Mouse (Mus musculus): ENCODE measurements around the gene E2f8. TPM values are rescaled to one million over a fixed set of nuclear protein-coding genes. Genes with fewer than 3 reads are reported as not detected.
A peak's percentile ranks its signal among the peaks of the same experiment; 100 is the strongest.

The E2f8 gene
- polyA plus RNA-seq, 1 experiment from 2014 or later, result 16.2 TPM

- no peaks in the 10 kb centered on the region for H3K4me1 ChIP-seq (ENCODE audit: control insufficient read depth, insufficient read depth, low read length)
- ATAC-seq (ENCODE audit: low read depth), result 0 out of 2 replicates have a peak, but pooled peaks have one; percentile 37
- peak; percentile 71 for DNase-seq (ENCODE audit: low spot score)
- H3K9me3 ChIP-seq (ENCODE audit: control insufficient read depth, low read length), result no peaks in the 10 kb centered on the region
- peak overlapping the region; percentile 2; the same call in 1 of the 2 replicates for H3K27ac ChIP-seq (replicated peaks; ENCODE audit: low read depth, low read length)
- no peak overlapping the region for H3K9ac ChIP-seq (ENCODE audit: low read depth, low read length)
- WGBS, result 43% methylated on average over 24 of the region's 24 CpGs
- H3K27me3 ChIP-seq (replicated peaks; ENCODE audit: control insufficient read depth, insufficient read depth, low read length), result 0 out of 2 replicates have a peak, but pooled peaks cover 3% of the 10 kb centered on the region
- H3K4me3 ChIP-seq (ENCODE audit: low read depth, low read length), result no peak overlapping the region
- H3K36me3 ChIP-seq (ENCODE audit: control insufficient read depth, insufficient read depth, low read length), result no peaks in the 10 kb centered on the region
- H3K4me2 ChIP-seq (ENCODE audit: low read depth, low read length), result peak overlapping the region; percentile 15; the same call in 1 of the 2 replicates
Measured at GRCm38 (mm10) chr7:48897539-48898163, 16.3 kb upstream of the E2f8 start.

- H3K9ac ChIP-seq (ENCODE audit: low read depth, low read length), result no peak overlapping the region
- 81% methylated on average over 4 of the region's 4 CpGs for WGBS
- H3K27me3 ChIP-seq (replicated peaks; ENCODE audit: control insufficient read depth, insufficient read depth, low read length), result 0 out of 2 replicates have a peak, but pooled peaks cover 3% of the 10 kb centered on the region
- no peaks in the 10 kb centered on the region for H3K4me1 ChIP-seq (ENCODE audit: control insufficient read depth, insufficient read depth, low read length)
- H3K36me3 ChIP-seq (ENCODE audit: control insufficient read depth, insufficient read depth, low read length), result no peaks in the 10 kb centered on the region
- H3K27ac ChIP-seq (replicated peaks; ENCODE audit: low read depth, low read length), result no peak overlapping the region
- no peaks in the 10 kb centered on the region for H3K9me3 ChIP-seq (ENCODE audit: control insufficient read depth, low read length)
- no peak for DNase-seq (ENCODE audit: low spot score)
- no peak for ATAC-seq (ENCODE audit: low read depth)
- H3K4me2 ChIP-seq (ENCODE audit: low read depth, low read length), result no peak overlapping the region
- H3K4me3 ChIP-seq (ENCODE audit: low read depth, low read length), result no peak overlapping the region
Measured at GRCm38 (mm10) chr7:48896051-48896450, 14.7 kb upstream of the E2f8 start.

GRCm38 (mm10) chr7:48895475-48895874 lies 14.1 kb upstream of the E2f8 start:
- Histone ChIP-seq H3K4me3 (ENCODE audit: low read depth, low read length) (no peak overlapping the region), H3K4me2 (ENCODE audit: low read depth, low read length) (no peak overlapping the region), H3K36me3 (ENCODE audit: control insufficient read depth, insufficient read depth, low read length) (no peaks in the 10 kb centered on the region), H3K27ac (replicated peaks; ENCODE audit: low read depth, low read length) (no peak overlapping the region), H3K4me1 (ENCODE audit: control insufficient read depth, insufficient read depth, low read length) (no peaks in the 10 kb centered on the region), H3K9me3 (ENCODE audit: control insufficient read depth, low read length) (no peaks in the 10 kb centered on the region), H3K27me3 (replicated peaks; ENCODE audit: control insufficient read depth, insufficient read depth, low read length) (0 out of 2 replicates have a peak, but pooled peaks cover 3% of the 10 kb centered on the region), H3K9ac (ENCODE audit: low read depth, low read length) (no peak overlapping the region)
- 88% methylated on average over 4 of the region's 4 CpGs for WGBS
- DNase-seq (ENCODE audit: low spot score) (no peak), ATAC-seq (ENCODE audit: low read depth) (no peak)

DNA sequence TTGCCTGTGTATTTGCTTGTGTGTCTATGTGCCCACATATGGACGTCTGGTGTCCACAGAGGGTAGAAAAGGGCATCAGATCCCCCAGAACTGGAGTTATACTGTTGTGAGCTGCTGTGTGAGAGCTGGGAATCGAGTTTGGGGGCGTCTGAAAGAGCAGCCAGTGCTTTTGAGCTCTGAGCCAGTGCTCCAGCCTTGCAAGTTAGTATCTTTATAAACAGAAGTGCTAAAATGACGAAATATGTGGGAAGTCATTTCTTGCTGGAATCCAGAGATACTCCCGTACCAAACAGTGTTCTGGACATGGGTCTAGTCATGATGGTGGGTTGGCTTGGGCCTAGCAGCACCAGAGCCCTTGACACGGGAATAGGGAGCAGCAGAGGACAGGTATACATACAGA lies 13.4 kb upstream of the E2f8 start:
- ATAC-seq (ENCODE audit: low read depth) (no peak), DNase-seq (ENCODE audit: low spot score) (no peak)
- Histone ChIP-seq H3K9me3 (ENCODE audit: control insufficient read depth, low read length) (no peaks in the 10 kb centered on the region), H3K36me3 (ENCODE audit: control insufficient read depth, insufficient read depth, low read length) (no peaks in the 10 kb centered on the region), H3K4me1 (ENCODE audit: control insufficient read depth, insufficient read depth, low read length) (no peaks in the 10 kb centered on the region), H3K27ac (replicated peaks; ENCODE audit: low read depth, low read length) (no peak overlapping the region), H3K27me3 (replicated peaks; ENCODE audit: control insufficient read depth, insufficient read depth, low read length) (0 out of 2 replicates have a peak, but pooled peaks cover 3% of the 10 kb centered on the region), H3K4me3 (ENCODE audit: low read depth, low read length) (no peak overlapping the region), H3K9ac (ENCODE audit: low read depth, low read length) (no peak overlapping the region), H3K4me2 (ENCODE audit: low read depth, low read length) (no peak overlapping the region)
- 72% methylated on average over 6 of the region's 6 CpGs for WGBS

DNA sequence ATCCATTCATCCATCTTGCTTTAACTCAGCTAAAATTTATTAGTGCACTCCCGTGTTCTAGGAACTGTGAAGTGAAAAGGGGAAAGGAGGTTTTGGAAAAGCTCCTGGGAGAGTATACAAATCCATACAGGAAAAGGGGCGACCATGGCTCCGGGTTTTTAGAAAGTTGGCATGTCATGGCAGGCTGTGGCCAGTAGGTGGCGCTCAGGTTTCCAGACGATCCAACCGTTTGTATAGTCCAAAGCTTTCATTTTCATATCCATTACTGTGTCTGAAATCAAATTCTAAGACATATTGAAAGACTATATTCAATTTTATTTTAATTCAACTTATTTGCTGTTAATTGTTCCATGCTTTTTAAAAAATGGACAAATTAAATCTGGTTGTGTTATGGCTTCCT lies 12.8 kb upstream of the E2f8 start:
- 1% methylated on average over 6 of the region's 6 CpGs for WGBS
- Histone ChIP-seq H3K9ac (ENCODE audit: low read depth, low read length) (no peak overlapping the region), H3K9me3 (ENCODE audit: control insufficient read depth, low read length) (no peaks in the 10 kb centered on the region), H3K27ac (replicated peaks; ENCODE audit: low read depth, low read length) (no peak overlapping the region), H3K36me3 (ENCODE audit: control insufficient read depth, insufficient read depth, low read length) (no peaks in the 10 kb centered on the region), H3K4me2 (ENCODE audit: low read depth, low read length) (no peak overlapping the region), H3K4me3 (ENCODE audit: low read depth, low read length) (no peak overlapping the region), H3K27me3 (replicated peaks; ENCODE audit: control insufficient read depth, insufficient read depth, low read length) (0 out of 2 replicates have a peak, but pooled peaks cover 3% of the 10 kb centered on the region), H3K4me1 (ENCODE audit: control insufficient read depth, insufficient read depth, low read length) (no peaks in the 10 kb centered on the region)
- DNase-seq (ENCODE audit: low spot score), result no peak
- no peak for ATAC-seq (ENCODE audit: low read depth)

DNA sequence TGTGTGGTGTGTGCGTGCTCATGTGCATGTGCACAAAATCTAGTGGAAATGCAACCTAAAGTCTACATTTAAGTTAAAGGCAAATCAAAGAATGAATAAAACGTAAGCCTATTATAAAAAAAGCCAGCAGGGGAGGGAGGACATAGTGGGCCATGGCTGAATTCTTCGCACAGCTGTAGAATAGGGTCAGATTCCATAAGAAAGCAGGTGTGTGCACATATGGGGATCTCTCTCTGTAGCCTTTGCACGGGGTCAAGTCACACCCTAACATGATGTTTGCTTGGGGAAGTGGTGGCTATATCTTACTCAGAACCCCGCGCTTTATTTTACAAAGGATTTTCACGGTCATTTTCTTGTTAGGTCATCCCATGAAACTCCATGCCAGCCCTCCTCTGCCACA lies 11.7 kb upstream of the E2f8 start:
- no peak for DNase-seq (ENCODE audit: low spot score)
- H3K27ac ChIP-seq (replicated peaks; ENCODE audit: low read depth, low read length), result no peak overlapping the region
- no peak overlapping the region for H3K9ac ChIP-seq (ENCODE audit: low read depth, low read length)
- H3K4me3 ChIP-seq (ENCODE audit: low read depth, low read length), result no peak overlapping the region
- 79% methylated on average over 7 of the region's 7 CpGs for WGBS
- no peaks in the 10 kb centered on the region for H3K4me1 ChIP-seq (ENCODE audit: control insufficient read depth, insufficient read depth, low read length)
- no peaks in the 10 kb centered on the region for H3K9me3 ChIP-seq (ENCODE audit: control insufficient read depth, low read length)
- ATAC-seq (ENCODE audit: low read depth), result peak; percentile 53; the same call in 1 of the 2 replicates
- H3K4me2 ChIP-seq (ENCODE audit: low read depth, low read length), result no peak overlapping the region
- H3K36me3 ChIP-seq (ENCODE audit: control insufficient read depth, insufficient read depth, low read length), result no peaks in the 10 kb centered on the region
- 0 out of 2 replicates have a peak, but pooled peaks cover 3% of the 10 kb centered on the region for H3K27me3 ChIP-seq (replicated peaks; ENCODE audit: control insufficient read depth, insufficient read depth, low read length)

GRCm38 (mm10) chr7:48891029-48891428 lies 9.6 kb upstream of the E2f8 start:
- Histone ChIP-seq H3K4me2 (ENCODE audit: low read depth, low read length) (no peak overlapping the region), H3K27ac (replicated peaks; ENCODE audit: low read depth, low read length) (no peak overlapping the region), H3K9ac (ENCODE audit: low read depth, low read length) (no peak overlapping the region), H3K4me1 (ENCODE audit: control insufficient read depth, insufficient read depth, low read length) (no peaks in the 10 kb centered on the region), H3K36me3 (ENCODE audit: control insufficient read depth, insufficient read depth, low read length) (no peaks in the 10 kb centered on the region), H3K9me3 (ENCODE audit: control insufficient read depth, low read length) (no peaks in the 10 kb centered on the region), H3K27me3 (replicated peaks; ENCODE audit: control insufficient read depth, insufficient read depth, low read length) (no peaks in the 10 kb centered on the region), H3K4me3 (ENCODE audit: low read depth, low read length) (no peak overlapping the region)
- WGBS, result 34% methylated on average over 5 of the region's 5 CpGs
- no peak for ATAC-seq (ENCODE audit: low read depth)
- no peak for DNase-seq (ENCODE audit: low spot score)

GRCm38 (mm10) chr7:48888751-48889150 lies 7.4 kb upstream of the E2f8 start:
- no peaks in the 10 kb centered on the region for H3K4me1 ChIP-seq (ENCODE audit: control insufficient read depth, insufficient read depth, low read length)
- WGBS, result 60% methylated on average over 2 of the region's 2 CpGs
- 0 out of 2 replicates have a peak, but pooled peaks cover under 1% of the 10 kb centered on the region for H3K27me3 ChIP-seq (replicated peaks; ENCODE audit: control insufficient read depth, insufficient read depth, low read length)
- H3K9ac ChIP-seq (ENCODE audit: low read depth, low read length), result no peak overlapping the region
- ATAC-seq (ENCODE audit: low read depth) (no peak), DNase-seq (ENCODE audit: low spot score) (no peak)
- no peak overlapping the region for H3K27ac ChIP-seq (replicated peaks; ENCODE audit: low read depth, low read length)
- H3K9me3 ChIP-seq (ENCODE audit: control insufficient read depth, low read length), result no peaks in the 10 kb centered on the region
- H3K4me2 ChIP-seq (ENCODE audit: low read depth, low read length), result no peak overlapping the region
- H3K4me3 ChIP-seq (ENCODE audit: low read depth, low read length), result no peak overlapping the region
- H3K36me3 ChIP-seq (ENCODE audit: control insufficient read depth, insufficient read depth, low read length), result no peaks in the 10 kb centered on the region

GRCm38 (mm10) chr7:48887973-48888372 lies 6.6 kb upstream of the E2f8 start:
- 33% methylated on average over 8 of the region's 8 CpGs for WGBS
- H3K9me3 ChIP-seq (ENCODE audit: control insufficient read depth, low read length), result no peaks in the 10 kb centered on the region
- no peak overlapping the region; the same call in 1 of the 2 replicates for H3K9ac ChIP-seq (ENCODE audit: low read depth, low read length)
- no peak overlapping the region for H3K4me3 ChIP-seq (ENCODE audit: low read depth, low read length)
- H3K4me2 ChIP-seq (ENCODE audit: low read depth, low read length), result no peak overlapping the region
- H3K27me3 ChIP-seq (replicated peaks; ENCODE audit: control insufficient read depth, insufficient read depth, low read length), result 0 out of 2 replicates have a peak, but pooled peaks cover 9% of the 10 kb centered on the region
- H3K27ac ChIP-seq (replicated peaks; ENCODE audit: low read depth, low read length), result no peak overlapping the region
- no peak for ATAC-seq (ENCODE audit: low read depth)
- no peak for DNase-seq (ENCODE audit: low spot score)
- no peaks in the 10 kb centered on the region for H3K36me3 ChIP-seq (ENCODE audit: control insufficient read depth, insufficient read depth, low read length)
- H3K4me1 ChIP-seq (ENCODE audit: control insufficient read depth, insufficient read depth, low read length), result no peaks in the 10 kb centered on the region
